Mouse (Mus musculus) C2C12 (cell line): ENCODE measurements around the gene Rap2c. TPM values are rescaled to one million over a fixed set of nuclear protein-coding genes. Genes with fewer than 3 reads are reported as not detected.

ENCODE experiments used
- H3K27me3 ChIP-seq: one replicate; pipeline ENCODE4 v1.6.1; 2011; ENCODE audit not compliant: control insufficient read depth, insufficient read depth, insufficient read length
- H3K36me3 ChIP-seq: one replicate; pipeline ENCODE4 v1.6.1; 2011; ENCODE audit not compliant: control insufficient read depth, insufficient read depth
- H3K4me3 ChIP-seq: one replicate; pipeline ENCODE4 v1.5.1; 2011; ENCODE audit warnings: mild to moderate bottlenecking, control low read depth; ENCODE audit not compliant: poor library complexity, insufficient read depth, severe bottlenecking
- H3K79me2 ChIP-seq: one replicate; pipeline ENCODE4 v1.6.1; 2011; ENCODE audit not compliant: control insufficient read depth, insufficient read depth
- H3K79me3 ChIP-seq: one replicate; pipeline ENCODE4 v1.6.1; 2011; ENCODE audit warnings: low read depth, control low read depth
- H3ac ChIP-seq: one replicate; pipeline ENCODE3; 2011; ENCODE audit warnings: low read depth; ENCODE audit not compliant: control insufficient read depth, insufficient read length
- CTCF ChIP-seq: IDR thresholded peaks from one replicate; pipeline ENCODE4 v1.5.1; 2011; ENCODE audit not compliant: control insufficient read depth, insufficient read depth, insufficient read length
- MAX ChIP-seq: IDR thresholded peaks from one replicate; pipeline ENCODE4 v1.6.1; 2011; ENCODE audit warnings: mild to moderate bottlenecking, control low read depth
- MYOD1 ChIP-seq: IDR thresholded peaks from one replicate; pipeline ENCODE4 v1.6.1; 2011; ENCODE audit warnings: low read depth; ENCODE audit not compliant: control insufficient read depth, insufficient read length
- USF1 ChIP-seq: IDR thresholded peaks from one replicate; pipeline ENCODE4 v1.6.1; 2011; ENCODE audit warnings: low read depth, mild to moderate bottlenecking, control low read depth, moderate library complexity
- polyA plus RNA-seq: library from polyadenylated mRNA; unstranded; fragments of >200 nt; fragmentation: generic; extraction: Trizol; gene quantifications from one replicate; pipeline ENCODE4 v1.2.1, GENCODE M21; 2012; ENCODE audit warnings: missing spikeins

Rap2c gene
- polyA plus RNA-seq, 1 experiment: 6.9 TPM

GRCm38 (mm10) chrX:50965157-50965556 is 52.7 kb downstream of the Rap2c start:
- TF ChIP-seq USF1: no peak
- TF ChIP-seq MYOD1: no peak
- no peak for TF ChIP-seq MAX
- Histone ChIP-seq H3K36me3 (no peaks in the 10 kb centered on the region), H3K4me3 (no peak overlapping the region), H3K27me3 (no peaks in the 10 kb centered on the region), H3K79me3 (no peaks in the 10 kb centered on the region), H3ac (no peak overlapping the region), H3K79me2 (no peaks in the 10 kb centered on the region)

GRCm38 (mm10) chrX:50962955-50963354 is 54.9 kb downstream of the Rap2c start:
- Histone ChIP-seq H3K79me2 (no peaks in the 10 kb centered on the region), H3K79me3 (no peaks in the 10 kb centered on the region), H3K4me3 (no peak overlapping the region), H3K36me3 (no peaks in the 10 kb centered on the region), H3K27me3 (no peaks in the 10 kb centered on the region), H3ac (no peak overlapping the region)
- TF ChIP-seq CTCF: no peak

Other genes with a start within 250 kb of the Rap2c start
- not detected for gene Stk26, start 177.0 kb downstream of the Rap2c start, polyA plus RNA-seq
- gene Frmd7, start 75.3 kb downstream of the Rap2c start, polyA plus RNA-seq: not detected
- 1.9 TPM for gene Mbnl3, start 188.5 kb upstream of the Rap2c start, polyA plus RNA-seq